Mouse (Mus musculus) right cerebral cortex, postnatal 14 days (tissue): Measurements from ENCODE around the gene Spef2.
"Not testable (repeated sequence)": the region's sequence is repeated elsewhere in the genome, so short reads cannot be mapped to it uniquely, and the experiment has no call there.

Source experiments
- DNase-seq: peaks from one replicate; pipeline ENCODE4 v3.0.0; 2022

The Spef2 gene

DNA sequence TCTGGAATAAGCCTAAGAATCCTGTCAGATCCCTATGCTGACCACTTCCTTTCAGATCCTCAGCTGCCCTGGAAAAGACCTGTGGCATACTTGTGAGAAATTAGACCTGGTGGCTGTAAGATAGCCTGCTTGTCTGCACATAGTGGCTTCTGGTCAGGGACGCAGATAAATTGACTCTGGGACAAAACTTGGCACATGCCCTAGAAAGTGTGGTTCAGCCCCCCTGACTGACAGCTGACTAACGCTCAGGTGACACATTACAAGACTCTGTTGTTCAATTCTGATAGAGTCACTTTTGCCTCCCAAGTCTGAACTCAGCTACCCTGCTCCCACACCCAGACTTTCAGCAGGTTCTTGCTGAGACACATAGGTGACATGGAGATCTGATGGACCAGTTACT is 83.7 kb downstream of the Spef2 start:
- DNase-seq, result not testable (repeated sequence)

DNA sequence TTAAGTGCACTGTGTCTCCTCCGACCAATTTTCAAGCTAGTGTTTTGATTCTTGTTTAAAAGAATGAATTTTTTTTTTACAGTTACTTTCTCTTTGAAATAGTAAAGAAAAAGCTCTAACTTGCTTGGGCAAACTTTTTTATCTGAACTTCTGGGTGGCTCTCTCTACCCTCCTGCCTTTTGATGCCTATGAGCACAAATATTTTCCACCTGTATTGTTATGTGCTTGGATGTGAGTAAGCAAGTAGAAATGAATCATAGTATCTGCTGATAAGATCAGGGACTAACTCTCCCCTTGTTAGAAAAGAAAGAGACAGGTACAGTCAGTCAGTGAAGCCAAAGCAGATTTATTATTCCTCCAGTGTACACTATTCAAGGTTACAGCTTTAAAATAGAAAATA is 87.5 kb downstream of the Spef2 start:
- DNase-seq, result no peak

DNA sequence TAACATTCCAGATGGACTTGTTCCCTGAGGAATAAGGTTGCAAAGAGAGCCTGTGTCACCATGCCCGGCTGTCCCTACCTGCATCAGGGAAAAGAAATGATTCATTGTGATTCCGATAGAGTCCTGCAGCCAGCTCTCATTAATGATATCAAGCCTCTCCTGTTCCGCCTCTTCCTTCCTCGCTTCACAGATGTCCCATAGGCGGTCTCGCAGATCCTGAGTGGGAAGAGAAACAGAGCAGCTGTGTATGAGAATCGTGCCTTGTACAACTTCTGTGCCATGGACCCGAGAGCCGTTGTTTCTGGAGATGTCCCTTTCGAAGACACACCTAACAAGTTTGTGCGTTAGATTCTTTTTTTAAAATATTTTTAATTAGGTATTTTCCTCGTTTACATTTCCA is 114.2 kb downstream of the Spef2 start:
- no peak for DNase-seq

DNA sequence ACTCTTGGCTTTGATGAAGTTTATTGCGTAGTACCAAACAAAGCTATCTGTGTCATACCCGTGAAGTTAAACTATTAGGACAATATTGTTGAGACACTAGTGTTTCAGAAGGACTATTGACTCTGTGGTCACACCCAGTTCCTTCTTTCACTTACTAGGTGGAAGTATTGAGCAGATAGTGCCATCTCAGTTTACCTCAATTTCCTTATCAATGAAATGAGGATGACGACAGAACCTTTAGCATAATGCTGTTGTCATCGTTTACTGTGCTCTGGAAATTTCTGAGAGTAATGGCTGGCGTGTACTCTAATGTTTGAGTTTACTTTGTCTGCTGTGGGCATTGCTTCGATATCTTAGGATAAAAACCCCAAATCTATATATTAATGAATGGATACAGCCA is 117.0 kb downstream of the Spef2 start:
- DNase-seq, result no peak

DNA sequence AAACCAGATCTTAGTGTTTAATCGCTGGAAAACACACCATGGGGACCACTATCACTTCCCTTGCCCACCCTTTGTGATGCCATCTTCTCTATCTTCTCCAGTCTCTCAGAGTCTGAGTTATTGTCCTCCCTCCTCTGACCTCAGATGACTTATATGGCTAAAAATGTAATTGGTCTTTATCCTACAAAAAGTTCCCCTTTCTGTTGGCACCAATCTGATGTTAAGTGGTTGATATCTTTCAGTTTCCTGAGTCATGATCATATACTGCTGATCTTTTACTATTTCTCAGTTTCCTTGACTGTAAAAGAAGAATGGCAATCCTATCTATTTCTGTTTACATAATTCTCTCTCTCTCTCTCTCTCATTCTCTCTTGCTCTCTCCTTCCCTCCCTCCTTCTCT is 119.0 kb downstream of the Spef2 start:
- no peak for DNase-seq

DNA sequence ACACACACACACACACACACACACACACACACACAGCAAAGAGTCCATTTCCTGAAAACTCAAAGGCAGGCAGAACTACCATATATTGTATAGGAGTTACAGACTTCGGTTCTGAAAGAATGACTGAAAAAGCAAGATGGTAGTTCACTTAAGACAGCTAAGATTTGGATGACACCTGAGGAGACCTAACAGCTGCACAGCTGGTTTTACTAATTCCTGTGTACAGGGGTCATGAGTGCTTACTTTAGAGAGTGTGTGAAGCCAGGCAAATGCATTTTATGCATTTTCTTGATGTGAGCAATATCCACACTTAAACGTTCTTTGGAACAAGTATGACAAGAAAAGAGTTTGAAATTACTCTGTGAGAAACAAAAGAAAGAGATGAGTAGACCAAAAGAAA is 124.0 kb downstream of the Spef2 start:
- DNase-seq, result no peak

DNA sequence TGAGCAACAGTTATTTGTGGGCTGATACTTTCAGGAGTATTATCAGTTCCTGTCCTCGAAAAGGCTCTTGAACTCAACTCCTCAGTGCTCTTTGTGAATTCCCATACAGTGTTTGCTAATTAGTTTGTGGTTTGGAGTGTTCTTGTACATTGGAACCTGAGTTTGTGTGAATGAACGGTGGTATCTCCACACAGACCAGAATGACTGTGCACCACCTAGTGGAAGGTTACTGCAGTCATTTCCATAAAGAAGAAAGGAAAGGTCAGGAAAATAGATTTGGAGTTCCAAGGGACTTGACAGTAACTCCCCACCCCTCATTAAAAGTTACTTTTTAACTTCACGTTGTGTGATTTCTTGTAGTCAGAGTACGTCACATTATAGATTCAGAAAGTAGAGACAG is 140.5 kb downstream of the Spef2 start:
- DNase-seq, result no peak

DNA sequence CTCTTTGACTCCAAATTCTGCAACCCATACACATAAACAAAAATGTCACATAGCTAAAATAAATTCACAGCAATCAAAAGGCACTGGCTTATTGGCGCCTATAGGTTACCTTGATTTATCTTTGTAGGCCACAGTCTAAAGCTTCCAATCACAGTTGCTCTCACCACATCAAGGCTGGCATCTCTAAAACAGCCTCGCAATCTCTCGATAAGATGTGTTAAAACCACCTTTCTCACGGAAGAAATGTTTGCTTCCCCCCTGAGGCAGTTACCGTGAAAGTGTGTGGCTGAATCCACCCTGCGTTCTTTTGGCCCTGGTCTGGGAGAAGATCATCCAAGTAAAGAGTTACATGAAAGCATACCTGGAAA is 148.6 kb downstream of the Spef2 start:
- DNase-seq, result no peak

DNA sequence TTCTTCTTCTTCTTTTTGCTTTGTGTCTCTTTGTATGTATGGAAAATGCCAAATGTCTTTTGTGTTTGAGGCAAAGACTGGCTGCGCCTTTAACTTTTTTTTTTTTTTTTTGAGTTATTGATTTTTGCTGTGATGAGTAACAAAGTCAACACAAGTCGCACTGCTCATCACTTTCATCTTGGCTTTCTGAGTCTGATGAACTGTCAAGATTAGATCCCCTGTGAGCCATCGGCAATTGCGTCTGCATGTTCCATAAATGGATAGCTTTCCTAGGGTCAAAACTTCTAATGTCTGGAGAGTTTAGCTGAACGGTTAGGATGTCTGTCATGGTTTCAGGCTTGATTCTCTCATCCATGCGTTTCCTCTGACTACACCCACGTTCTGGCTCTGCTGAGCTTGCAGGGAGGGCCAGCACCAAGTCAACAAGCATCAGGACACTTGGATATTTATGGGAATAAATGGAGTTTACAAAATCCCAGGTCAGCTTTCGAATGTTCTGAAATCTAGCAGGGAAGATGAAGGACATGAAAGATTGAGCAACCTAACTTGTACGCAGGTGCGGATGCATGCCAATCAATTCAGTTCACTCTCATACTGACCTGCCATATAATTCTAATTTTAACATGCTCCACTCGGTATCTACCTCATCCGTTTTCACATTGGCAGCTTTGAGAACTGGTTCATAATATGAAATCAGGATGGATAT is 149.1 kb downstream of the Spef2 start:
- no peak for DNase-seq

DNA sequence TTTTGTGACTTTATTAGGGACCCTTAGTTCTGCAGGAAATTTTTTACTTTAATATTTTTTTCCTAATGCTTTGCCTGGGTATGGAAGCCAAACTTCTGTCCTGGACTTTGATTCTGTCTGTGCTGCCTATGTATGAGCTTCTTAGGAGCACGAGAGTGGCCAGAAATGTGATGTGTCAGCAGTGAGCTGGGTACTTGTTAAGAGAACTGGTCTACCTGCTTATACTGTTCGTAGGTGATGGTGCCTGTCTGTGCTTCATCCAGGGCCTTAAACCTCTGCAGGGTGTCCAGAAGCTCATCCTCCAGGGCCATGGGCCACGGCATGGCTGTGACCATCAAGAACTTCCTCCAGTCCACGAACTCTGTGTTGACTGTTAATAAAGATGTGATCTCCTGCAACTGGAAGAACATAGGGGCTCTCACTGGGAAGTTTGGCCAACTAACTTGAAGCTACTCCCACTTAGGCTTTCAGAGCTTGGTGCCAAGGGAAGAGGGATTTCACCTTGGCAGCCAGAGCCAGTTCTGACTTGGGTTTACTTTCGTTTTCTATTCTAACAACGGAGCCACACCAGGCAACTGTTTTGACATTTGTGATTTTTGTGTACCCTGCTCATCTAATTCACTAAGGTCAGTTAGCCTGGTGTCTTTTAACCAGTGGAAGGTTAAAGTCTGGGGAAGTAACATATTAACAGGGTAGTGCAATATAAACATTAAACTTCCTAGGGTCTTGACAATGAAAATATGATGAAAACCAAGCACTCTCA is 152.2 kb downstream of the Spef2 start:
- no peak for DNase-seq

DNA sequence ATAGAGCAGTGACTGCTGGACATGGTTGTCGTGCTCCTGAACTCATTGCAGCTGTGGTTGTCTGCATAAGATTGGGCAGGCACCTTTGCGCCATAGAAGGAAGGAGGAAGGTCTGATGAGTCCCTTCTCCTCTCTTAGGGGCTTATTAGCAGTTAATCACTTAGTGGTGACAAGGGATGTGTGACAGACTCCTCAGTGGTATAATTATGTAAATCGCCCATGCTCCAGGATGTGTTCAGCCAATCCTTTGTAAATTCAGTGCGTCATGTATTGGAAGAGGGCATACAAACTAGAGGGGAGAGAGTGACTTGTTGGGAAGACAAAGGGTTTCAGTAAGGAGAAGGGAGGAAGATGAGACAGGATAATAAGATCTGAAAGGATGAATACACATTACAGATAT is 158.7 kb downstream of the Spef2 start:
- no peak for DNase-seq

DNA sequence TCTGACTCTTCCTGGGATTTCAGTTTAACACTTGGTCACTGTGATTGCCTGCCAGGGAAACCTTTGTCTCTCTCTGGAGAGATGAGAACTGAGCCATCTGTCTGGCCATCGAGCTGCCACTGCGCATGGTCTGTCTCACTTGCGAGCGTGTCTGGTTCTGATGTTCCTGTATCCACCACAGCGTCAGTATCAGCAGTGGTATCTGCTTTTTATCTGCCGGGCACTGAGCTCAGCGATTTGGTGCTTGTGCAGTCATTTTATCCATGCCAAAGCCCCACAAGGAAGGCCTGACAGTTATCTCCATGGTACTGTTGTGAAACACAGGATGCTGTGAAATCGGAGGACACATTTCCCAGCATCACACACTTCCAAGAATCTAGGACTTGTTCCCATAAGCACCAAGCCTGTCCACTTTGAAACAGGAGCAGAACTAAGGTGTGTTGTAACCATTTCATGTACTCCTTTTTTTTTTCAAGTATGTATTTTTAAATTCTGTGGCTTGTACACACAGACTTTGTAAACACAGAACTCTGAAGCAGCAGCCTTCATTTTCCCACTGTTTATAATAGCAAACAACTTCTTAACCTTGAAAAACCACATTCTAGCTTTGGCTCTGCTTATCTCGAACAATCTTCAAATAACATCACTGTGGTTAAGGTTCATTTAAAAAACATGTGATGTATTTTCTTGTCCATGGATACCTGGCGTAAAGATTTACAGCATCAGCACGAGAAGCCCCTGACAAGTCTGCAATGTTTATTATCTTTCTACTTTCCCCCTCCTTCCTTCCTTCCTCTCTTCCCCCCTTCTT is 168.0 kb downstream of the Spef2 start:
- no peak for DNase-seq

DNA sequence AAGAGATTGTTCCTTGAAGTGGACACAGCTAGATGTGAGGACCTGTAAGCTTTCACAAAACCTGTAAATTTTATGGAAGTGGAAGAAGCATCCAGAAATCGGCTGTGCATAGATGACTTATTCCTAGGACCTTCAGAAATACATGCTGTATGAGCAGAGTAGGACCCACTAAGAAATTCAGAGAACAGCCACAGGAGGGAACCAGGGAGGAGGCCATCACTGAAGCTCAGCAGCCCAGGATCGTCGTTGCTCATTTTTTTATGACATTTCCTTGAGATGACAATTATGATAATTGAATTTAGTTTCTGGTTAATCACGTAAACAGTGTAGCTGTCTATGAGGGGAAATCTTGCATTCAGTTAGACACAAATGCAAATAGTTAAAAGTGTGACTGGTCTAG is 171.4 kb downstream of the Spef2 start:
- DNase-seq, result no peak

DNA sequence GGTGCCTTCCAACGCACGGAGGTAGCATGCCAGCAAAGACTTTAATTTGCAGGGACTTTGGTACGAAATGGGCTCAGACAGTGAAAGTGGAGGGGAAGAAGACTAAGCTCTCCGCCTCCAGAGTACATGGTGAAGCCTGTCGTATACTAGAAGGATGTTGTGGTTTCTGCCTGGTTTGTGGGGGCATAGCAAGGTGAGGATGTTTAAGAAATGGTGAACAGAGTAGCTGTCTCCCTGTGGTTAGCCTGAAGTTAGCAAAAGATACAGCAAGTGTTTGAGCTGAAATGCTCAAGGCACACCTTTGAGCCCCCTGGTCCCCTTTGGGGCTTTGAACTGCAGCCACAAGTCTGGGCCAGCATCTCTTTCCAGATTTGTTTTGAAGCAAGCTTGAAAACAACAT is 173.9 kb downstream of the Spef2 start:
- no peak for DNase-seq

DNA sequence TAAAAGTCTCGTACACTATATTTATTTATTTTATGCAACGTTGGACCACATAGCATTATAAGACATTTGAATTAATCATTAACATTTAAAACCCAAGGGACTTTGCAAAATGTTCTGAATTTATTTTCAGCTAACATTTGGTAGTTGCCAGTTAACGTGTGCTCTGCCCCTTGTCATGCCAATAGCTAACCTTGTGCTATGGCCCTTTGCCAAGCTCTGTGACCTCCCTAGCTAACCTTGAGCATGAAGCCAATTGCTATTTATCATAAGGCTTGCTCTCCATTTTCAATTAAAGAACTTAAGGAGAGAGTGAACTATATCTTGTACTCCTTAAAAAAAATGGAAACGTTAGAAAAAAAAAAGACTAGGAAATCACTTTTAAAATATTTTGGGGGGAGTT is 175.3 kb downstream of the Spef2 start:
- no peak for DNase-seq

DNA sequence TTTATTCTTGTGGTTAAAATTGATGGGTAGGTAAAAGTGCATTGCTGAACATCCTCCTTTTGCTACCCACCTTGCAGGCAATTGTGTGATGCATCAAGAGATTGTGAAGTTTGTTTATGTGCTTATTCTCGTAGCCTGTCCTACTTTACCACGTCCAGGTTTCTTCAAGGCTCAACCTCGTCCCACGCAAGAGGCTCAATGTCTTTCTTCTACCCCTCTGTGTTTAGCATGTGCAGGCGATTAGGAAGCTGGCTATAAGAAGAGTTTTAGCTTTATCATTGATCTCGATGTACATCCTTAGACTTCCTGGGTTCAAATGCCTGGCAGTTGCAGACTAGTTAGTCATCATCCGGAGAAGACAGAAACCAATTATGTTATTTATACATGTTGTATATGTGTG is 176.0 kb downstream of the Spef2 start:
- DNase-seq, result no peak

DNA sequence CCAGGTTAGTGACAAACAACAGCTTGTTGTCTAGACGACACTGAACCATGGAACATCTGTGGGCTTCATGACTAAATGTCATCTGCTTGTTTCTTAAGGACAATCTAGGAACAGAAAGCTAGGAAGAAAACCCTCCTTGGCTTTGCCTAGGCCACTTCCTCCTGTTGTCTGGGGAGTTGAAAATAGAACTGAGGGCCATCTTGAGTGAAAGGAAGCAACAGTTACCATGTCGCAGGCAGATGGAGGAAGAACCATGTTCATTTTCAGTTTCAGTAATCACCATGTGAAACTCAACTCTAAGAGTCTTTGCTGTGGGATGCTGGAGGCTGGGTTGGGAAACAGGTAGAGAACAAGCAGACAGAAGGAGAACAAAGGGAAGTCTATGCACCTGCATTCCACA is 176.8 kb downstream of the Spef2 start:
- DNase-seq, result no peak

DNA sequence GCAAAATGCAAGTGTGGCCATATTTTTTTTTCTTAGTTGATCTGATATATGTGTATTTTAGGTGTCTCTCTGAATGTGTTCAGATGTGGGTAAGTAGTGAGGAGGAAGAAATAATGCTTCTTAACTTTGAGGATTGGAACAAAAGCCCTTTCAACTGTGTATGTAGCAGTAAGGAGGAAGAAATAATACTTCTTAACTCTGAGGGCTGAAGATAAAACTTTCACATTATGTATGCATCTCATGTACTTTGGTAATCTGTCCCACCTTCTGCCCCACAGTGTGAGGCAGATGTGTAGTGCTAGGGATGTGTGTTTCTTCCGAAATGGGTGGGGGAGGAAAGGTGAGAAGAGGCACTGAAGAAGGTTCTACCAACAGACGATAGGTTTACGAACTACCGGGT is 181.4 kb downstream of the Spef2 start:
- DNase-seq, result no peak

DNA sequence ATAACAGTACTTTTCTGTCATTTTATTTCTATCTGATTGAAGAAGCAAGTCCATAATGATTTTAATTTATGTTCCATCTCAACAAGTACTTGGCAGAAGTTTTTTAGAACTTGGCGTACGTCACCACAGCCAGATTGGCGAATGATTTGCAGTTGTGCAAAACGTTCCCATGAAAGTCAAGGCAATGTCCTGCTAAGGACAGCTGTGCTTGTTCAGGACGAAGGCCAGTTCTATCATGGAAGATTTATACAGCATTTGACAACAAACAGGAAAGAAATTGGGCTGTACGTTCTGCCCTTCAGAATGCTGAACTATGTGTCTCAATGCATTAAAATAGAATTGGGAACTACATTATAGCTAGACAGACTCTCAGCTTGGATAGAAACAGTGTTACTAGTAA is 183.3 kb downstream of the Spef2 start:
- no peak for DNase-seq

DNA sequence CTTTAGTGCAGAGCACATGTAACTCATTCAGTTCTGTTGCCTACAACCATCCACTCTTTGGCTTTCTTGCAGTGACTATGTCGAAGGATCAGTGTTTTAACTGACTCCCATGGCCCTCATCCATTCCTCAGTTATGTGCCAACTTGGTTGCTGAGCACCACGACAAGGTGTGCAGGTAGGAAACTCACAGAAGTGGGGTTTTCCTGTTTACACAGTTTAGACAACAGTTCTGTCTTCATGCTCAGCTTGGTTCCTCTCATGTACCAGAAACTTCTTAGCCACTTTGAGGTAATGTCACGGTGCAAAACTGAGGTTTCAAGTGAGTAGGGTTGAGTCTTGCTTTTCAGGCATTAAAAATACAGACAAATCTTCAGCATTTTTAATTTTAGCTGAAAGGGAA is 184.5 kb downstream of the Spef2 start:
- no peak for DNase-seq

DNA sequence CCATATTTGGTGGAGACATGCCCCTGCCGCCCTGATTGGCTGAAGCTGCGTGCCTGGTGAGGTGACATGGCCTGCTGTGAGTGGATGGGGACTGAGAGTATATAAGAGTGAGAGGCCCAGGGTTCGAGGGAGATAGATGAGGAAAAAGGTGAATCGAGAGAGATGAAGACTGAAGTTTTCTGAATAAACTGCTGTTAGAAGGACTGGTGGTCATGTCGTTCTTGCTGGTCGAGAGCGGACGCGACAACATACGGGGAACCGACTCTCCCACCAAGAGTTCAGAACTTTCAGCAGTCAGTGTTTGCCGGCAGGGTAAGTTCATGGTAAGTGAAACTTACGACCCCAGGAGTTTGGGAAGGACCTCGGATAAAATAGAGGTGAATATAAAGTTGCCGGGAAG is 191.4 kb downstream of the Spef2 start:
- DNase-seq, result not testable (repeated sequence)

DNA sequence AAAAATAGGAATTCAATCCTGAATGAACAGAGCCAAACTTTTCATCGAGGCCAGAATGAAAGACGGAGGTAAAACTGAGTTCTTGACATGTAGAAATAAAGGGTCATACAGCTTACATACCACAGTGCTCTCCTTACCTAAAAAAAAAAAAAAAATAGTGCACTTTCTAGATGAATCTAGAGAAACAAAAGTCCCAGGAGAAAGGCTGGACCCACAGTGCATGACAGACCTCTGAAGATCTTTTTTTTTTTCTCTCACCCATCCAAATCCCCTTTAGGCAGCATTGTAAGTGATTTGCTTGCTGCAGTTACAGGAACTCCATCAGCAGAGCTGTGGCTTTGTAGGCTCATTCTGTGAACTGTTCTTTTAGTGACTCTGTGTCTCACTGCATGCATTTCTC is 199.7 kb downstream of the Spef2 start:
- DNase-seq, result no peak

DNA sequence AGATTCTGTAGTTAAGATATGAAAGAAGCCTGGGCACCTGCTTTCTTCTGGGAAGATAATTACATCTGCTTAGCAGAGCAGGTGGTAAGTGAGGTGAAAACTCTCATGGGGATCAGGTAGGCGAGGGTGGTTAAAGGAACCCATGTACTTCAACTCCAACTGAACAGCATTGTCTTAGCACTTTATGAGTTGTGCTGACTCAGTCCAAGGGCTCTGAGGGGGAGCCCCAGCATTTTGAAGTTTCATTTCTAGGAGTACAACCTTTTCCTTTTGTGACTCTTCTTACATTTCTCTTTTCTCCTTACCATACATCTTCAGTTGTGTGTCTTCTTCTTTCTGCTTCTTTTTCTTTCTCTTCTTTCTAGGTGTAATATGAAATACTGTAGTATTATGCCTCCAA is 213.5 kb downstream of the Spef2 start:
- no peak for DNase-seq

DNA sequence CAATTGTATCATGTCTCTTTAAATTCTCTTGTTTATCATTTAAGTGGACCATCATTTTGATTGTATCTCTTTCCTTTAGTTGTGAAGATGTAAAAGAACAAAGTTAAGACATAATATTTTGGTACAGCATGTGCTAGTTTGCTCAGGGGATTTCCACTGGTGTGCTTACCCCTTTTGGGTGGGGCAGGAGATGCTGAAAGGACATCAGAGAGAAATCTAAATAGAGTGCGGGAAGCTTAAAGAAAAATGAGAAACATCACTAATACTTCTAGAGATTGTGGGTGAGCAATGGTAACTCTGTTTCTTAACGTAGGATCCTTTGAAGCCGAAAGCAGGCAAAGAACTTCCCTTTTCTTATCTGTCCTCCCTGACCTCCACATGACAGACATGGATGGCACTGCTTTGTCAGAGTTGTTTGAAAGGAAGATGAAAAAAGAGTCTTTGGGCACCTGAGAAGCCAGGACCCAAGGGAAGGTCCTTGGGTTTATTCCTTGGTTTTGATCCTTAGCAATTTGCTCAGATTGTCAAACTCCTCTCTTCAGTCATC is 215.2 kb downstream of the Spef2 start:
- DNase-seq, result no peak
